Mouse (Mus musculus) olfactory bulb, adult 2 months (tissue): ENCODE results near the gene Trim34a.

Source experiments
- CTCF ChIP-seq: fragments of 200-500 bp; IDR thresholded peaks from 2 replicates; pipeline ENCODE4 v1.5.1; 2012; ENCODE audit warnings: low read depth, mild to moderate bottlenecking, low read length, moderate library complexity; ENCODE audit not compliant: insufficient read depth
- POLR2A ChIP-seq: fragments of 200-500 bp; IDR thresholded peaks from 2 replicates; pipeline ENCODE4 v1.6.1; 2012; ENCODE audit warnings: mild to moderate bottlenecking, low read depth, low read length, moderate library complexity; ENCODE audit not compliant: insufficient read depth

DNA sequence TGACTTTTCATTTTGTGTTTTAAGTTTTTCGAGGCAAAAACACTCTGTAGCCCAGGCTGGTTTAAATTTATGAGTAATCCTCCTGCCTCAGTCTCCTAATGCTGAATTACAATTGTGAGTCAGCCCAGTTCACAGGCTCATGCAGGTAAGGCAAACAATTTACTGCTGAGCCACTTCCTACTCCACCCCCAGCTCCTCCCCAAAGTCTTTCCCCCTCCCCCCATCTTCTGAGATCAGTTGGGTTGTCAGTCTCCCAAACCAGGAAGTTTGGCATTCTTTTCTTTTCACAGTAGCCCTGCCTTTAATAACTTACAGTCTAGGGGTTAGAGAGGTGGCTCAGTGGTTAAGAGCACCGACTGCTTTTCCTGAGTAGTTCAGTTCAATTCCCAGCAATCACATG, 26.4 kb upstream of the Trim34a start:
- TF ChIP-seq POLR2A (no peak), CTCF (no peak)
